Mouse (Mus musculus): Measurements from ENCODE around the gene Arfgap2.

The Arfgap2 gene

DNA sequence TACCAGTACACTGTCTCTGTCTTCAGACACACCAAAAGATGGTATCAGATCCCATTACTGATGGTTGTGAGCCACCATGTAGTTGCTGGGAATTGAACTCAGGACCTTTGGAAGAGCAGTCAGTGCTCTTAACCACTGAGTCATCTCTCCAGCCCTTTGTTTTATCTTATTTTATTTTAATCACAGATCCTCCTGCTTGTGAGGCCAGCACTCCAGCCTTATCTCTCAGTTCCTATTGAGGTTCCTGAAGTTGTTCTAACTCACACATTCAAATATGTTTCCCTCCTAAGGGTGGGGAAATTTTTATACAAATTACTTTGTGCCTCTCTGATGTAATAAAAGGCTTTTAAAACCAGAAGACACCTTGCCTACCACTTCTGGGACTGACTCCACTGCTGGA lies 41.8 kb downstream of the Arfgap2 start:
- no peak for DNase-seq (ENCODE audit: low spot score in 2 of 2)

- no peak for DNase-seq (ENCODE audit: low spot score in 2 of 2)
Observed at GRCm38 (mm10) chr2:91308680-91309079, 43.9 kb downstream of the Arfgap2 start.

DNA sequence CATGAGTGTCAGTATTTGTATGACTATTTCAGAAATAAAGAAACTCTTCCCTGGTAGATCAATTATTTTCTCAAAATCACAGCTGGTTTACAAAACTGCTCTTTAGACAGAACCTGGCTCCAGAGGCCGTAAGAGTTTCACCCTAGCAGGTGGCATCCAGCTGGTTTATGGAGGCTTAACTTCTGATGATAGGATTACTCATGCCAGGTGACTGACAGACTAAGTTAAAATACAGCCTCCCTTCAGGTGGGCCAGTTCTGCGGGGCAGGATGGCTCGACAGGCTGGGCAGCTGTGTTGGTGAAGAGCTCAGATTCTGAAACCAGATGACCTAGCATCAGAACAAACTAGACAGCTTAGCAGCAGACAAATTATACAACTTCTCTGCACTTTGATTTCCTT lies 44.8 kb downstream of the Arfgap2 start:
- DNase-seq (ENCODE audit: low spot score in 2 of 2) = no peak

GRCm38 (mm10) chr2:91312578-91313311 lies 48.0 kb downstream of the Arfgap2 start:
- DNase-seq (ENCODE audit: low spot score in 2 of 2) = no peak

- DNase-seq (ENCODE audit: low spot score in 2 of 2) = no peak
Observed at GRCm38 (mm10) chr2:91314184-91314583, 49.4 kb downstream of the Arfgap2 start.

GRCm38 (mm10) chr2:91320559-91321529 lies 56.1 kb downstream of the Arfgap2 start:
- DNase-seq (ENCODE audit: low spot score in 2 of 2) = no peak

GRCm38 (mm10) chr2:91321923-91322322 lies 57.1 kb downstream of the Arfgap2 start:
- no peak for DNase-seq (ENCODE audit: low spot score in 2 of 2)

- no peak for DNase-seq (ENCODE audit: low spot score in 2 of 2)
Observed at GRCm38 (mm10) chr2:91322490-91322889, 57.7 kb downstream of the Arfgap2 start.

DNA sequence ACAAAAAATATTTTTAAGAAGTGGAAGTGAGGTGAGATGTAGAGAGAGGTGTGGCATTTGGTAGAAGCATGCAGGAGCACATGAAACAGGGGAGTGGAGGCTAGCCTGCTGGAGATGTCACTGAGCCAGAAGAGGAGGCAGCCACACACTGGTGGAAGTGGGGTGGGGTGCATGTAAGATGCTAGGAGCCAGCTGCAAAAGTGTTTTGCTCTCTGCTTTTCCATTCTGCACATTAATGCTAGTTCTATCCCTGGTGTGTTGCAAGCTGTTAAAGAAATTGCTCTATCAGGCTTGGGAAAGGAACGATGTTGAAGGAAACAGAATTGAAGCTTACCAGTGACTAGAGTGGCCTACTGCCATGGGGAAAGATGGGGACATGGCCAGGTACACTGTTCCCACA lies 59.6 kb downstream of the Arfgap2 start:
- no peak for DNase-seq (ENCODE audit: low spot score in 2 of 2)

- DNase-seq (ENCODE audit: low spot score in 2 of 2) = no peak
Observed at GRCm38 (mm10) chr2:91324761-91325421, 60.1 kb downstream of the Arfgap2 start.
